Mouse (Mus musculus) liver, embryonic 14 days (tissue): Measurements from ENCODE around the gene Nudt5. TPM values are rescaled to one million over a fixed set of nuclear protein-coding genes. Genes with fewer than 3 reads are reported as not detected.

ENCODE experiments used
- polyA plus RNA-seq: library from polyadenylated mRNA; depleted of rRNA; stranded (reverse); fragments of >200 nt; gene quantifications from 2 replicates; pipeline ENCODE4 v1.2.3, GENCODE M21; 2012; rRNA removed

Nudt5 gene
- polyA plus RNA-seq, result 18.0 and 22.4 TPM in 2 replicates

DNA sequence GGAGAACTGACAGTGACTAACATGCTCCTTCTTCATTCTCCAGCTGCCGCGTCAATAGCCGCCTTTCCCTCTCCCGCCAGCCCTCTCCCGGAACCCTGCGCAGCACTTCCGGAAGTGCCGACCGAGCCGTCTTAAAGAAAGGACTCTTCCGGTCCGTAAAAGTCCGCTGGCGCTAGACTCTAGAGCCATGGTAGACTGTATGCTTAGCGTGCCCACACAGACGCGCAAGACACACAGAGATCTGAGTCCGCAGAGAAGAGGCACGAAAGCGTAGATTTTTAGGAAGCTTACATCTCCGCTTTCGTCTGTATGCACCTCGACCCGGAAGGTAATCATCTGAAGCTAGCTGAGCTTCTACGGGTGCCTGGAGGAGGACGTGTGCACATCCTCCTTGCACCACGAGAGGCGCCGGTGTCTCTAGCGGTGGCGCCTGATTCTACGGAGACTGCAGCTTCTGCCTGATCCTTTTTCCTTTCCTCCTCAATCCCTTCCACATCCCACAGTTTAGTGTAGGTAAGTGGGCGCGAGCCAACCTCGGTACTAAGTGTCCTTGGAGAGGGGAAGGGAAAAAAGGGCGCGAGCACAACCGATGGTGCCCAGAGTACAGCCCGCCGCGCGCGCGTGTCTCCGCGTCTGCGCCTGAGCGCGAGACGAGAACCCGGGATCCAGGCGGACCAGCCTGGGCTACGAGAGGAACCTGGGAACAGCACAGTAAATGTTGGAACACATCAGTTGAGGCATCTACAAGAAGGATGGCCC is at the start of gene Nudt5, which contains the start of gene Cdc123:
Nudt5 (plus strand) TSS at position 147 of the 759 bp plus-strand sequence.
Cdc123 (minus strand) TSS at position 292 of the 759 bp plus-strand sequence.

DNA sequence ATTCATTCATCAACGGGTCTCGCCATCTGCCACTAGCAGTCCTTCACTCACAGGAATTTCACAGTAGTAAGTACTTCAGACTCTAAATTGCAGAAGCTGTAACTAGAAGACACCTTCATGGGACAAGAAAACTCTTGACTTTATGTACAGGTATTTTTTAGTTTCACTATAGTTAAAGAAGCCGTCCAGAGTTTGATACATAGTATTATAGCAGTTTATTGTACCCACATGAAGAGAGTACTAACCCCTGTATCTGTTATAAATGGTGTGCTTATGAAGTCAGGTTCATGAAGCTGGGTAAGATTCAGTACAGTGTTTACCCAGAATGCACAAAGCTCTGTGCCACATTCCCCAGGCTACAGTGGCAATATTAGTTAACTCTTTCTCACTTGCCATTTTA is 18.0 kb downstream of the Nudt5 start, which contains the start of gene Gm13199:
Gm13199 (minus strand) TSS at position 101 of the 400 bp plus-strand sequence.

DNA sequence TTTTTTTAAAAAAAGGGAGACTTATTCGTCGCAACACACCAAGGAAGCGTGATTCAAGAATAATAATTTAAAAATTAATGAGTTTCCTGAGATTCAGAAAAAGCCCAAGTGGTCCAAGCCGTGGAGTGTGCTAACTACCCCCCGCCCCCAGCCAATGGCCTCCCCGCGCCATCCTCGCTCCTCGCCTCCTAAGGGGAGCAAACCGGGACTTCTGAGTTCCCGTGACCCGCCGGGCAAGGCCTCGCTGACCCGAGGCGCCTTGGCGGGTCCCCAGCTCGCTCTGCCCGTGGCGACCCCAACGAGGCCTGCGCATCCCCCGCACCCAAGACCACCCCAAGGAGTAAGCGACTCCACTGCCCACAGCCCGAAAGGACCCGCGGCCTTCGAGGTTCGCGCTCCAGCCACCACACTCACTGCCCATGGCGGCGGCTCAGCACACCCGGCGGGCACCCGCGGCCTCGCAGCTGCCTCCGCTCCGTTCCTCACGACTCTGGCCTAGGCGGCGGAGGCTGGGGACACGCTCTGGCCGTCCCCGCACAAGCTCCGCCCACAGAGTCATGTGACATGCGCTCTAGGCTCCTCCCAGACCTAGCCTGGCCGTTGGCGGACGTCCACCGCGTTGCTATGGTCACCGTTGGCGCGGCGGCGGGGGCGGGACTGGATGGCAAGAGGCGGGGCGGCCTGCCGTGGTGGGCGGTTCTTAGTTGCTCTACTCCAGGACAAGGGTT is 50.2 kb downstream of the Nudt5 start, which contains the start of gene Sec61a2:
Sec61a2 (minus strand) TSS at position 590 of the 728 bp plus-strand sequence.

Other genes starting within 250 kb of the Nudt5 start
- gene Camk1d, start 130.5 kb upstream of the Nudt5 start, polyA plus RNA-seq, result 0.60 and 0.81 TPM in 2 replicates
- 97.1 and 113 TPM in 2 replicates for gene Cdc123, start 145 bp downstream of the Nudt5 start, polyA plus RNA-seq
- gene Gm13199, start 17.9 kb downstream of the Nudt5 start, polyA plus RNA-seq, result 0.73 and 0.74 TPM in 2 replicates
- 18.7 and 20.0 TPM in 2 replicates for gene Sec61a2, start 50.4 kb downstream of the Nudt5 start, polyA plus RNA-seq
- gene Dhtkd1, start 97.8 kb downstream of the Nudt5 start, polyA plus RNA-seq, result 2.5 and 2.8 TPM in 2 replicates
- 8.1 and 8.2 TPM in 2 replicates for gene Upf2, start 106.5 kb downstream of the Nudt5 start, polyA plus RNA-seq